Mouse (Mus musculus) G1E (cell line): ENCODE measurements around the gene Atp1b1. TPM values are rescaled to one million over a fixed set of nuclear protein-coding genes. Genes with fewer than 3 reads are reported as not detected.

Experiments
- ATAC-seq: 2 replicates; pipeline ENCODE4 v1.8.0; 2016; ENCODE audit warnings: mild to moderate bottlenecking; ENCODE audit not compliant: insufficient number of reproducible peaks, poor library complexity, low FRiP score, severe bottlenecking; ENCODE audit errors: extremely low read depth
- DNase-seq: peaks from one replicate; pipeline ENCODE4 v3.0.0; 2012; ENCODE audit warnings: low spot score
- H3K27me3 ChIP-seq: 2 replicates; pipeline ENCODE4 v1.6.1; 2012; ENCODE audit warnings: mild to moderate bottlenecking, low read length, inconsistent platforms; ENCODE audit not compliant: insufficient read depth
- H3K36me3 ChIP-seq: replicated peaks from 2 replicates; pipeline ENCODE3; 2012; ENCODE audit warnings: mild to moderate bottlenecking, inconsistent platforms
- H3K4me1 ChIP-seq: 2 replicates; pipeline ENCODE4 v1.6.1; 2012; ENCODE audit warnings: low read depth, low read length, inconsistent platforms, mixed read lengths; ENCODE audit not compliant: insufficient read depth
- H3K4me3 ChIP-seq: 2 replicates; pipeline ENCODE4 v1.5.1; 2012; ENCODE audit warnings: low read depth, mild to moderate bottlenecking, inconsistent platforms, low read length, moderate library complexity, mixed read lengths
- H3K9me3 ChIP-seq: replicated peaks from 2 replicates; pipeline ENCODE4 v1.6.1; 2012; ENCODE audit warnings: inconsistent platforms
- CTCF ChIP-seq: IDR thresholded peaks from 2 replicates; pipeline ENCODE4 v1.5.1; 2012; ENCODE audit warnings: low read depth, low read length, inconsistent platforms, mixed read lengths
- GATA1 ChIP-seq: IDR thresholded peaks from 2 replicates; pipeline ENCODE4 v1.6.1; 2012; ENCODE audit warnings: borderline replicate concordance, low read length, inconsistent platforms, mixed read lengths
- GATA2 ChIP-seq: IDR thresholded peaks from 2 replicates; pipeline ENCODE4 v1.6.1; 2012; ENCODE audit warnings: low read depth, low read length, inconsistent platforms, borderline replicate concordance
- POLR2AphosphoS5 ChIP-seq: IDR thresholded peaks from 2 replicates; pipeline ENCODE4 v1.6.1; 2012; ENCODE audit warnings: low read depth, low read length, inconsistent platforms; ENCODE audit not compliant: insufficient replicate concordance
- TAL1 ChIP-seq: conservative IDR thresholded peaks from 2 replicates; pipeline ENCODE4 v1.6.1; 2012; ENCODE audit warnings: low read depth, low read length, inconsistent platforms, mixed read lengths
- polyA plus RNA-seq: library from polyadenylated mRNA; stranded (reverse); fragments of >175 nt; gene quantifications from 2 replicates; pipeline ENCODE4 v1.2.3, GENCODE M21; 2012
- total RNA-seq, 2 experiments: library from RNA; stranded (forward) in 1 of 2; stranded (reverse) in 1 of 2; fragments of 200-1000 nt in 1 of 2; fragments of >200 nt in 1 of 2; fragmentation: Nextera tagmentation in 1 of 2; gene quantifications; 2 replicates each; pipeline ENCODE4 v1.2.3; 2014 to 2017

Gene Atp1b1
- total and polyA plus RNA-seq, 3 experiments = 0.76 TPM; not detected in 2

- ATAC-seq (no peak), DNase-seq (no peak)
- no peak for TF ChIP-seq CTCF
- TF ChIP-seq GATA2 = no peak
- TF ChIP-seq POLR2AphosphoS5 = no peak
- no peak for TF ChIP-seq TAL1
- TF ChIP-seq GATA1 = no peak
- Histone ChIP-seq H3K9me3 (no peaks in the 10 kb centered on the region), H3K36me3 (no peaks in the 10 kb centered on the region), H3K4me1 (no peaks in the 10 kb centered on the region), H3K27me3 (no peaks in the 10 kb centered on the region), H3K4me3 (no peak overlapping the region)
Observed at GRCm38 (mm10) chr1:164470985-164471384, 12.8 kb upstream of the Atp1b1 start.

GRCm38 (mm10) chr1:164468329-164468728 is 10.2 kb upstream of the Atp1b1 start:
- ATAC-seq = no peak

GRCm38 (mm10) chr1:164467406-164467805 is 9.3 kb upstream of the Atp1b1 start:
- ATAC-seq = no peak

More at GRCm38 (mm10) chr1:164468329-164468728, 10.2 kb upstream of the Atp1b1 start:
- Histone ChIP-seq H3K4me1 (no peaks in the 10 kb centered on the region), H3K4me3 (no peak overlapping the region), H3K36me3 (no peaks in the 10 kb centered on the region), H3K27me3 (no peaks in the 10 kb centered on the region), H3K9me3 (no peaks in the 10 kb centered on the region)
- no peak for DNase-seq
- TF ChIP-seq GATA2 (no peak), TAL1 (no peak), CTCF (no peak), POLR2AphosphoS5 (no peak), GATA1 (no peak)

GRCm38 (mm10) chr1:164461726-164462125 is 3.6 kb upstream of the Atp1b1 start:
- TF ChIP-seq GATA1 (no peak), CTCF (no peak), TAL1 (no peak), GATA2 (no peak), POLR2AphosphoS5 (no peak)
- H3K27me3 ChIP-seq = peaks cover 6% of the 10 kb centered on the region; the same call in 1 of the 2 replicates
- no peaks in the 10 kb centered on the region for H3K4me1 ChIP-seq
- no peak overlapping the region for H3K4me3 ChIP-seq
- H3K36me3 ChIP-seq = no peaks in the 10 kb centered on the region
- H3K9me3 ChIP-seq = peaks cover 14% of the 10 kb centered on the region
- ATAC-seq (no peak), DNase-seq (no peak)

More at GRCm38 (mm10) chr1:164467406-164467805, 9.3 kb upstream of the Atp1b1 start:
- no peak for TF ChIP-seq GATA1
- TF ChIP-seq TAL1 = no peak
- TF ChIP-seq GATA2 = no peak
- TF ChIP-seq POLR2AphosphoS5 = no peak
- no peak for TF ChIP-seq CTCF
- no peaks in the 10 kb centered on the region for H3K9me3 ChIP-seq
- DNase-seq = no peak
- H3K36me3 ChIP-seq = no peaks in the 10 kb centered on the region
- H3K4me1 ChIP-seq = no peaks in the 10 kb centered on the region
- no peaks in the 10 kb centered on the region for H3K27me3 ChIP-seq
- H3K4me3 ChIP-seq = no peak overlapping the region

- H3K4me3 ChIP-seq = no peak overlapping the region
- no peak for ATAC-seq
Observed at GRCm38 (mm10) chr1:164460921-164461697, 3.0 kb upstream of the Atp1b1 start.

GRCm38 (mm10) chr1:164459127-164459905 is 1.2 kb upstream of the Atp1b1 start:
- no peak overlapping the region for H3K4me3 ChIP-seq
- no peaks in the 10 kb centered on the region for H3K36me3 ChIP-seq
- no peak for DNase-seq
- no peaks in the 10 kb centered on the region for H3K4me1 ChIP-seq
- peaks cover 6% of the 10 kb centered on the region; the same call in 1 of the 2 replicates for H3K27me3 ChIP-seq
- H3K9me3 ChIP-seq = peaks cover 14% of the 10 kb centered on the region
- no peak for TF ChIP-seq POLR2AphosphoS5
- no peak for TF ChIP-seq TAL1
- ATAC-seq = no peak

More at GRCm38 (mm10) chr1:164460921-164461697, 3.0 kb upstream of the Atp1b1 start:
- TF ChIP-seq GATA2 (no peak), CTCF (no peak), TAL1 (no peak)
- no peaks in the 10 kb centered on the region for H3K36me3 ChIP-seq
- peaks cover 14% of the 10 kb centered on the region for H3K9me3 ChIP-seq
- H3K27me3 ChIP-seq = peaks cover 6% of the 10 kb centered on the region; the same call in 1 of the 2 replicates
- DNase-seq = no peak
- no peaks in the 10 kb centered on the region for H3K4me1 ChIP-seq
